Mouse (Mus musculus) CH12.LX (cell line): ENCODE data around the gene Herc4. TPM values are rescaled to one million over a fixed set of nuclear protein-coding genes. Genes with fewer than 3 reads are reported as not detected.

Experiments
- DNase-seq: peaks from one replicate; pipeline ENCODE4 v3.0.0-alpha.2; 2013; ENCODE audit errors: extremely low read depth
- H3K27ac ChIP-seq: 2 replicates; pipeline ENCODE4 v1.5.1; 2012; ENCODE audit warnings: low read depth, mild to moderate bottlenecking, control low read depth, moderate library complexity; ENCODE audit not compliant: insufficient read depth
- H3K27me3 ChIP-seq: replicated peaks from 2 replicates; pipeline ENCODE3; 2012; ENCODE audit warnings: inconsistent platforms
- H3K36me3 ChIP-seq, 2 experiments: replicated peaks in 1 of 2; 2 replicates each; pipeline versions ENCODE3 to v1.6.1; 2012; ENCODE audit warnings: inconsistent platforms in 1 of 2, low read length in 1 of 2, mild to moderate bottlenecking in 1 of 2, mixed read lengths in 1 of 2, moderate library complexity in 1 of 2; ENCODE audit not compliant: control insufficient read depth in 1 of 2, insufficient read depth in 1 of 2
- H3K4me1 ChIP-seq, 2 experiments: 2 replicates each; pipeline ENCODE4 v1.6.1; 2012; ENCODE audit warnings: inconsistent platforms in 1 of 2, moderate library complexity in 1 of 2; ENCODE audit not compliant: insufficient read depth in 2 of 2, control insufficient read depth in 1 of 2
- H3K4me2 ChIP-seq: 2 replicates; pipeline ENCODE4 v1.6.1; 2012; ENCODE audit warnings: low read depth, mild to moderate bottlenecking, control low read depth; ENCODE audit not compliant: poor library complexity, insufficient read depth, severe bottlenecking
- H3K4me3 ChIP-seq, 3 experiments: fragments of 150-350 bp in 1 of 3; sonication (generic) in 1 of 3; replicated peaks in 1 of 3; 2 replicates each; pipeline versions ENCODE3 to v1.5.1; 2011 to 2012; ENCODE audit warnings: low read depth in 2 of 3, low read length in 2 of 3, mild to moderate bottlenecking in 2 of 3, moderate library complexity in 2 of 3, control low read depth in 1 of 3, improper control_type of control experiment in 1 of 3, inconsistent platforms in 1 of 3, mixed read lengths in 1 of 3; ENCODE audit not compliant: poor library complexity in 1 of 3
- H3K79me2 ChIP-seq: replicated peaks from 2 replicates; pipeline ENCODE4 v1.6.1; 2012; ENCODE audit warnings: mild to moderate bottlenecking, moderate library complexity; ENCODE audit not compliant: control insufficient read depth, poor library complexity, insufficient read depth, severe bottlenecking; ENCODE audit errors: extremely low read depth
- H3K9ac ChIP-seq: 2 replicates; pipeline ENCODE4 v1.6.1; 2012; ENCODE audit warnings: low read depth, mild to moderate bottlenecking, control low read depth, moderate library complexity; ENCODE audit not compliant: insufficient read depth
- H3K9me3 ChIP-seq: replicated peaks from 2 replicates; pipeline ENCODE3; 2012; ENCODE audit warnings: low read length, inconsistent platforms, mixed read lengths
- BHLHE40 ChIP-seq: IDR thresholded peaks from 2 replicates; pipeline ENCODE4 v1.6.1; 2011; ENCODE audit warnings: mild to moderate bottlenecking, low read depth, low read length, improper control_type of control experiment
- E2F4 ChIP-seq: IDR thresholded peaks from 2 replicates; pipeline ENCODE4 v1.6.1; 2011; ENCODE audit warnings: low read depth, low read length, improper control_type of control experiment; ENCODE audit not compliant: insufficient replicate concordance
- JUN ChIP-seq: IDR thresholded peaks from 2 replicates; pipeline ENCODE4 v1.6.1; 2011; ENCODE audit warnings: low read depth, mild to moderate bottlenecking, low read length, improper control_type of control experiment, moderate library complexity; ENCODE audit not compliant: insufficient read depth
- KAT2A ChIP-seq: IDR thresholded peaks from 2 replicates; pipeline ENCODE4 v1.6.1; 2012; ENCODE audit warnings: low read length, improper control_type of control experiment, inconsistent platforms; ENCODE audit not compliant: insufficient replicate concordance
- MAX ChIP-seq: IDR thresholded peaks from 2 replicates; pipeline ENCODE4 v1.6.1; 2011; ENCODE audit warnings: low read length, improper control_type of control experiment
- MEF2A ChIP-seq: IDR thresholded peaks from 2 replicates; pipeline ENCODE4 v1.6.1; 2014; ENCODE audit warnings: low read depth, mild to moderate bottlenecking, inconsistent platforms, low read length, improper control_type of control experiment, borderline replicate concordance
- MXI1 ChIP-seq: IDR thresholded peaks from 2 replicates; pipeline ENCODE4 v1.6.1; 2011; ENCODE audit warnings: mild to moderate bottlenecking, low read depth, low read length, improper control_type of control experiment
- MYC ChIP-seq: IDR thresholded peaks from 2 replicates; pipeline ENCODE4 v1.6.1; 2011; ENCODE audit warnings: low read depth, mild to moderate bottlenecking, improper control_type of control experiment, low read length
- NRF1 ChIP-seq: IDR thresholded peaks from 2 replicates; pipeline ENCODE4 v1.6.1; 2014; ENCODE audit warnings: low read depth, mild to moderate bottlenecking, inconsistent platforms, low read length, improper control_type of control experiment, moderate library complexity
- POLR2A ChIP-seq: IDR thresholded peaks from 2 replicates; pipeline ENCODE4 v1.6.1; 2011; ENCODE audit warnings: low read depth, mild to moderate bottlenecking, improper control_type of control experiment, low read length
- RAD21 ChIP-seq: IDR thresholded peaks from 2 replicates; pipeline ENCODE4 v1.6.1; 2011; ENCODE audit warnings: low read depth, mild to moderate bottlenecking, low read length, improper control_type of control experiment, moderate library complexity
- RCOR1 ChIP-seq: conservative IDR thresholded peaks from 2 replicates; pipeline ENCODE4 v1.6.1; 2012; ENCODE audit warnings: low read depth, mild to moderate bottlenecking, inconsistent platforms, low read length, improper control_type of control experiment
- SIN3A ChIP-seq: IDR thresholded peaks from 2 replicates; pipeline ENCODE4 v1.6.1; 2012; ENCODE audit warnings: low read length, improper control_type of control experiment, inconsistent platforms
- TCF12 ChIP-seq: IDR thresholded peaks from 2 replicates; pipeline ENCODE4 v1.6.1; 2014; ENCODE audit warnings: low read depth, mild to moderate bottlenecking, inconsistent platforms, low read length, improper control_type of control experiment
- USF2 ChIP-seq: conservative IDR thresholded peaks from 2 replicates; pipeline ENCODE4 v1.6.1; 2011; ENCODE audit warnings: low read depth, low read length, improper control_type of control experiment
- ZNF384 ChIP-seq: IDR thresholded peaks from 2 replicates; pipeline ENCODE4 v1.6.1; 2012; ENCODE audit warnings: low read depth, low read length, improper control_type of control experiment, inconsistent platforms
- dilution Hi-C: fragments of 300-500 bp; cut with MboI; formaldehyde crosslinking; loops from 2 replicates; pipeline ENCODE4 v1.14.3; 2020; ENCODE audit warnings: low sequenced_read_pairs; ENCODE audit not compliant: extremely low pct_unique_long_range_greater_than_20kb, extremely low pct_ligation_motif_present
- in situ Hi-C: fragments of 300-500 bp; cut with MboI; formaldehyde crosslinking; loops from 3 replicates; pipeline ENCODE4 v1.14.3; 2019; ENCODE audit warnings: low sequenced_read_pairs, low pct_ligation_motif_present, low pct_unique_long_range_greater_than_20kb, mixed read lengths
- polyA plus RNA-seq: library from polyadenylated mRNA; unstranded; fragments of >175 nt; gene quantifications from 2 replicates; pipeline ENCODE4 v1.2.1, GENCODE M21; 2012; ENCODE audit warnings: low read depth; ENCODE audit not compliant: insufficient read length
- total RNA-seq, 2 experiments: library from RNA; depleted of rRNA; stranded (reverse); fragments of 300-350 nt in 1 of 2; fragments of >200 nt in 1 of 2; gene quantifications; 2 replicates each; pipeline ENCODE4 v1.2.3; 2012 to 2014

Gene Herc4
- total and polyA plus RNA-seq, 3 experiments: 36.6 to 96.1 (median 68.1) TPM

DNA sequence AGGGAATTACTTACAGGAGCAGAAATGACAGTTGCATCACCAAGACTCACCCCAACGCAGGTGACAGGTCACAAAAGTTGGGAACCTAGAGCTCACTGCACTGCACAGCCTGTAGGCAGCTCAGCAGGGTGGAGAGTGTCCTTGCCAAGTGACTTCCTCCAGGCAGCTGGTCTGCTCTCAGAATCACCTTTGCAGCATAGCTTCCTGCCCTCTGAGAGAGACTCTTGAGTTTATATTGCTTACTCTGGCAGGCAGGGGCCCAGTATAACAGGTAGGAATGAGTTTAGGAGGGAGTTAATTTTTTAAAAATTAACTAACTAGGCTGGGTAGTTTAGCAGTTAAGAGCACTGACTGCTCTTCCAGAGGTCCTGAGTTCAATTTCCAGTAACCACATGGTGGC is 70.1 kb downstream of the Herc4 start:
- H3K4me1 ChIP-seq: no peaks in the 10 kb centered on the region
- dilution Hi-C loops: no loop called here
- no peak for TF ChIP-seq MXI1
- no peak for TF ChIP-seq RAD21
- TF ChIP-seq RCOR1: no peak
- TF ChIP-seq USF2: no peak
- no peak for TF ChIP-seq ZNF384
- no peak for TF ChIP-seq MEF2A
- TF ChIP-seq NRF1: no peak
- no peak for TF ChIP-seq POLR2A
- TF ChIP-seq MYC: no peak
- TF ChIP-seq, all 38 proteins: peak for 0
- no peak overlapping the region for H3K9ac ChIP-seq
- DNase-seq: no peak
- H3K4me2 ChIP-seq: no peak overlapping the region
- peaks cover 52 to 83% of the 10 kb centered on the region in 2 experiments for H3K36me3 ChIP-seq
- H3K79me2 ChIP-seq: no peaks in the 10 kb centered on the region
- no peaks in the 10 kb centered on the region for H3K27me3 ChIP-seq
- in situ Hi-C loops: no loop called here
- H3K4me3 ChIP-seq: no peak overlapping the region
- H3K27ac ChIP-seq: no peak overlapping the region
- no peaks in the 10 kb centered on the region for H3K9me3 ChIP-seq

- no peaks in the 10 kb centered on the region for H3K27me3 ChIP-seq
- no peak for DNase-seq
- no peak overlapping the region for H3K4me2 ChIP-seq
- H3K9me3 ChIP-seq: no peaks in the 10 kb centered on the region
- TF ChIP-seq JUN: no peak
- TF ChIP-seq MEF2A: peak; percentile 58; the same call in 1 of the 2 replicates
- H3K9ac ChIP-seq: no peak overlapping the region
- no peak overlapping the region for H3K27ac ChIP-seq
- H3K36me3 ChIP-seq: peaks cover 34 to 79% of the 10 kb centered on the region in 2 experiments
- no peaks in the 10 kb centered on the region for H3K79me2 ChIP-seq
- H3K4me3 ChIP-seq: no peak overlapping the region
- in situ Hi-C loops (no loop called here), dilution Hi-C loops (no loop called here)
- no peaks in the 10 kb centered on the region for H3K4me1 ChIP-seq
Observed at GRCm38 (mm10) chr10:63327091-63327490, 83.5 kb downstream of the Herc4 start.

DNA sequence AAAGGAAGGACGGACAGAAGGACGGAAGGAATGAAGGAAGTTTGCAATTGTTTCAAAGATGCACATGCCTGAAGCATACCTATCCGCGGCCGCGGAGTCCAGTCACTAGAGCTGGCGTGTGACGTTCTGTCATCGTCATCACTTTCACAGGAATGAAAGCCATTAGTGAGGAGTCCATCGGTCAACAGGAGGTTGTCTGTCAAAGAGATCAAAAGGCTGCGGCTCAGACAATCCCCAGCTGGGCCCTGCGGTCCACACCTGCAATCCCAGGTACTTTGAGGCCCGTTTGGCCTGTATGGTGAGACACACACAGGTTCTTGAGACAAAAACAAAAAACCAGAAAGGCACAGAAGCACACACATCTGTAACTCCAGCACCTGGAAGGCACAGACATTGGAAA is 93.3 kb downstream of the Herc4 start:
- H3K4me1 ChIP-seq: peaks cover 3 to 18% of the 10 kb centered on the region in 2 experiments; a peak in 3 of 4 replicates
- 0 out of 2 replicates have a peak, but pooled peaks have one; percentile 36 for TF ChIP-seq MXI1
- TF ChIP-seq BHLHE40: 0 out of 2 replicates have a peak, but pooled peaks have one; percentile 16
- no peak for TF ChIP-seq KAT2A
- 0 out of 2 replicates have a peak, but pooled peaks have one; percentile 18 for TF ChIP-seq TCF12
- TF ChIP-seq MAX: no peak
- TF ChIP-seq E2F4: no peak
- TF ChIP-seq SIN3A: peak; percentile 48; the same call in 1 of the 2 replicates
- H3K27me3 ChIP-seq: peaks cover 4% of the 10 kb centered on the region
- H3K36me3 ChIP-seq: peaks cover 17 to 41% of the 10 kb centered on the region in 2 experiments
- no peak overlapping the region for H3K27ac ChIP-seq
- peak overlapping the region in 2 of 3 experiments; percentile 4 to 95 for H3K4me3 ChIP-seq
- no peak for DNase-seq
- H3K79me2 ChIP-seq: peaks cover 25% of the 10 kb centered on the region
- H3K4me2 ChIP-seq: peak overlapping the region; percentile 54
- peak overlapping the region; percentile 97 for H3K9ac ChIP-seq
- in situ Hi-C loops (no loop called here), dilution Hi-C loops (no loop called here)
- peaks cover 3% of the 10 kb centered on the region for H3K9me3 ChIP-seq
